Mouse (Mus musculus) thymus, postnatal 10 days (tissue): ENCODE results near the gene Gja3.

Experiments used
- DNase-seq, 2 experiments: peaks; one replicate each; pipeline ENCODE4 v3.0.0; 2021; ENCODE audit warnings: low spot score in 2 of 2

The Gja3 gene

GRCm38 (mm10) chr14:57057563-57058321 lies at the start of gene Gja3:
Gene Gja3 (minus strand): TSS chr14:57058100.
- peak; percentile 92 to 93 for DNase-seq

GRCm38 (mm10) chr14:57107091-57107490 lies 49.2 kb upstream of the Gja3 start:
- no peak for DNase-seq

- no peak for DNase-seq
Measured at GRCm38 (mm10) chr14:57105721-57106120, 47.8 kb upstream of the Gja3 start.

GRCm38 (mm10) chr14:57105111-57105510 lies 47.2 kb upstream of the Gja3 start:
- DNase-seq = no peak

- peak in 1 of 2 experiments; percentile 14 for DNase-seq
Measured at GRCm38 (mm10) chr14:57104106-57105023, 46.5 kb upstream of the Gja3 start, which contains the start of gene Gjb2. Gene Gjb2 (minus strand): TSS chr14:57104702.

GRCm38 (mm10) chr14:57103711-57104105 lies 45.8 kb upstream of the Gja3 start:
- no peak for DNase-seq

GRCm38 (mm10) chr14:57103121-57103520 lies 45.2 kb upstream of the Gja3 start:
- DNase-seq = no peak

GRCm38 (mm10) chr14:57101623-57102022 lies 43.7 kb upstream of the Gja3 start:
- no peak for DNase-seq

- DNase-seq = no peak
Measured at GRCm38 (mm10) chr14:57095855-57096254, 38.0 kb upstream of the Gja3 start.

- DNase-seq = peak; percentile 40 to 59
Measured at GRCm38 (mm10) chr14:57093029-57093428, 35.1 kb upstream of the Gja3 start.

- no peak for DNase-seq
Measured at GRCm38 (mm10) chr14:57090001-57090400, 32.1 kb upstream of the Gja3 start.

GRCm38 (mm10) chr14:57089107-57089506 lies 31.2 kb upstream of the Gja3 start:
- no peak for DNase-seq

- DNase-seq = no peak
Measured at GRCm38 (mm10) chr14:57084180-57084668, 26.3 kb upstream of the Gja3 start.

- no peak for DNase-seq
Measured at GRCm38 (mm10) chr14:57082863-57083262, 25.0 kb upstream of the Gja3 start.

- no peak for DNase-seq
Measured at GRCm38 (mm10) chr14:57075537-57075936, 17.6 kb upstream of the Gja3 start.

- DNase-seq = peak; percentile 42 to 66
Measured at GRCm38 (mm10) chr14:57069906-57070305, 12.0 kb upstream of the Gja3 start.

GRCm38 (mm10) chr14:57066053-57066452 lies 8.2 kb upstream of the Gja3 start:
- DNase-seq = no peak

- DNase-seq = peak; percentile 57 to 73
Measured at GRCm38 (mm10) chr14:57060052-57060451, 2.2 kb upstream of the Gja3 start.

- DNase-seq = peak in 1 of 2 experiments; percentile 7
Measured at GRCm38 (mm10) chr14:57057204-57057562, 717 bp downstream of the Gja3 start.

- no peak for DNase-seq
Measured at GRCm38 (mm10) chr14:57052713-57053112, 5.2 kb downstream of the Gja3 start.

- DNase-seq = no peak
Measured at GRCm38 (mm10) chr14:57043863-57044262, 14.0 kb downstream of the Gja3 start.

- DNase-seq = no peak
Measured at GRCm38 (mm10) chr14:57041439-57041838, 16.5 kb downstream of the Gja3 start.
